Mouse (Mus musculus) heart, postnatal 0 days (tissue): Measurements from ENCODE around the gene Lrrc4. TPM values are rescaled to one million over a fixed set of nuclear protein-coding genes. Genes with fewer than 3 reads are reported as not detected.

Experiments used
- ATAC-seq: fragments of 200-750 bp; cut with Nextera tagmentation; 2 replicates; pipeline ENCODE4 v1.8.0; 2017; ENCODE audit warnings: low read depth, moderate number of reproducible peaks, moderate library complexity; ENCODE audit not compliant: insufficient read depth
- DNase-seq: peaks from one replicate; pipeline ENCODE4 v3.0.0-alpha.2; 2016; ENCODE audit warnings: low spot score
- H3K27ac ChIP-seq: fragments of 300-500 bp; sonication (generic); 2 replicates; pipeline ENCODE4 v1.5.1; 2014; ENCODE audit warnings: low read depth, mild to moderate bottlenecking
- H3K27me3 ChIP-seq: fragments of 300-500 bp; sonication (generic); 2 replicates; pipeline ENCODE4 v1.6.1; 2014; ENCODE audit warnings: low read length, mixed read lengths; ENCODE audit not compliant: control insufficient read depth, insufficient read depth
- H3K36me3 ChIP-seq: fragments of 300-500 bp; sonication (generic); replicated peaks from 2 replicates; pipeline ENCODE4 v1.6.1; 2014; ENCODE audit warnings: low read length, mixed read lengths; ENCODE audit not compliant: control insufficient read depth, insufficient read depth
- H3K4me1 ChIP-seq: fragments of 300-500 bp; sonication (generic); 2 replicates; pipeline ENCODE4 v1.6.1; 2014; ENCODE audit warnings: antibody characterized with exemption; ENCODE audit not compliant: control insufficient read depth, insufficient read depth
- H3K4me2 ChIP-seq: fragments of 300-500 bp; sonication (generic); 2 replicates; pipeline ENCODE4 v1.6.1; 2014; ENCODE audit warnings: low read depth, mild to moderate bottlenecking, low read length, moderate library complexity
- H3K4me3 ChIP-seq: fragments of 300-500 bp; sonication (generic); 2 replicates; pipeline ENCODE4 v1.5.1; 2014; ENCODE audit warnings: low read depth, low read length
- H3K9ac ChIP-seq: fragments of 300-500 bp; sonication (generic); replicated peaks from 2 replicates; pipeline ENCODE4 v1.6.1; 2014; ENCODE audit warnings: low read depth, low read length, mixed read lengths
- H3K9me3 ChIP-seq: fragments of 300-500 bp; sonication (generic); replicated peaks from 2 replicates; pipeline ENCODE4 v1.6.1; 2016; ENCODE audit warnings: low read length; ENCODE audit not compliant: control insufficient read depth
- CTCF ChIP-seq: IDR thresholded peaks from 2 replicates; pipeline ENCODE4 v1.5.1; 2016; ENCODE audit warnings: antibody characterized with exemption, control low read depth, low read depth
- EP300 ChIP-seq: IDR thresholded peaks from 2 replicates; pipeline ENCODE4 v1.6.1; 2016; ENCODE audit warnings: antibody characterized with exemption, low read depth
- WGBS: fragments of 180-500 bp; shearing (Covaris S2); extraction: QIAGEN DNeasy Blood & Tissue Kit; methylation state at CpG from one replicate; pipeline ENCODE4 v1.1.7; 2014; 5-methylcytosine and 5-hydroxymethylcytosine counted together
- polyA plus RNA-seq: library from polyadenylated mRNA; unstranded; fragments of >200 nt; fragmentation: Nextera tagmentation; extraction: Ambion mirVana; gene quantifications from 2 replicates; pipeline ENCODE4 v1.2.1, GENCODE M21; 2015
- total RNA-seq: library from RNA; depleted of rRNA; stranded (reverse); fragments of >200 nt; gene quantifications from 2 replicates; pipeline ENCODE4 v1.2.3, GENCODE M21; 2014; ENCODE audit warnings: low replicate concordance

Gene Lrrc4
- total and polyA plus RNA-seq, 2 experiments from 2014 or later = 0.12 to 1.8 TPM

DNA sequence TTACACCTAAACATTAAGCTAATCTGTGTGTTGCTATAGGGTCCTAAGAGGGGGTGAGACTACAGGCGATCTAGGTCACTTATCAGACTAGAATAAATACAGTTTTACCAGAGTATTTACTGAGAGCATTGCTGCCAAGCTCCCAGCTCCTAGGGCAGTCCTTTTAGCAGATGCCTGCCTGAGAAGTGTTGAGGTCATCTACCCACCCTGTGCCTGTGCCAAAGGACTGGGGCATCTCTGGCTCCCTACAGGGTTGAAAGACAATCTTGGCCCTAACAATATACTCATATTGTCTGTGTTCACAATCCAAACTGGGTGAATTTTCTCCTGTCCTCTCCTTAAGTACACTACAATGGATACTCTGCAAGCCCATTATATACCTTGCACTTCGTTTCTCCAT is 16.7 kb downstream of the Lrrc4 start:
- Histone ChIP-seq H3K36me3 (no peaks in the 10 kb centered on the region), H3K4me1 (peaks cover 8% of the 10 kb centered on the region; the same call in 1 of the 2 replicates), H3K4me3 (no peak overlapping the region), H3K4me2 (no peak overlapping the region), H3K27ac (no peak overlapping the region), H3K9me3 (no peaks in the 10 kb centered on the region), H3K9ac (no peak overlapping the region), H3K27me3 (no peaks in the 10 kb centered on the region)
- WGBS = 74% methylated on average over 2 of the region's 2 CpGs
- ATAC-seq (no peak), DNase-seq (no peak)
- TF ChIP-seq EP300 = no peak
- no peak for TF ChIP-seq CTCF

DNA sequence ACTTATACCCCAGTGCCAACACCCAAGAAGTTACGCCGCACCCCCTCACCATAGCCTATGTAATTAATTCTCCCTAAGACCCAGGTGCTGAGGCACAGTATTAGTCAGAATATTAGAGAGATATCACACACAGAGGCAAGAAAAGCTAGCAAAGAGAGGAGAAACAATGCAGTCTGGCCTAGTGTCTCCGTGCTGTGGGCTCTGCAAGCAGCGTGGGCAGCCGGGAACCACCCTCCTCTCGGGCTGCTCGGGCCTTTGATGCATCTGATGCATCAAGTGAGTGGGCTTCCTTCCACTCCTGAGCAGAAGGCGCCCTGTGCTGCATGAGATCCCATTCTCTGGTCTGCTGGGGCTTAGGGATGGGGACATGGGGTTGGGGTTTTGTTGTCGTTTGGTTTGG is 18.5 kb downstream of the Lrrc4 start:
- H3K4me3 ChIP-seq = no peak overlapping the region
- TF ChIP-seq CTCF (no peak), EP300 (no peak)
- no peaks in the 10 kb centered on the region for H3K9me3 ChIP-seq
- no peak overlapping the region; the same call in 1 of the 2 replicates for H3K9ac ChIP-seq
- peaks cover 8% of the 10 kb centered on the region; the same call in 1 of the 2 replicates for H3K4me1 ChIP-seq
- no peak overlapping the region for H3K4me2 ChIP-seq
- WGBS = 87% methylated on average over 9 of the region's 9 CpGs
- H3K27me3 ChIP-seq = no peaks in the 10 kb centered on the region
- DNase-seq (no peak), ATAC-seq (no peak)
- H3K36me3 ChIP-seq = no peaks in the 10 kb centered on the region
- H3K27ac ChIP-seq = no peak overlapping the region

DNA sequence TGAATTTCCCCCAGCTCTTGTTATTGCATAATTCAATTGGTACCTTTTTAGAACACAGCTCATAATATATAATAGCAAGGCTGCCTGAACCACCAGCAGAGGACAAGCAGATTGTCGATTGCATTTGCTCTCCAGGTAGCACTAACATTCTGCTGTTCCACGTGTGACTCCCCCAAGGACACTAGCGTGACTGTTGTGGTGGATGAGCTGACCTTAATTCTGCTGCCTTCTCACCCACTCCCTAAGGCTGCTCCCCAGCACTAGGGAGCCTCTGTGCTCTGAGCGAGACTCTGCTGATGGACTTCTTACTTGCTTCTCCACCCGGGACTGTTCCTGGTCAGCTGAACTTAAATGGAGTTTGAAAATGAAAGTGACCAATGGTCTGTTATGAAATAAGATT is 26.8 kb downstream of the Lrrc4 start:
- Histone ChIP-seq H3K9me3 (no peaks in the 10 kb centered on the region), H3K27ac (no peak overlapping the region), H3K27me3 (no peaks in the 10 kb centered on the region), H3K9ac (no peak overlapping the region), H3K4me3 (no peak overlapping the region), H3K4me1 (no peaks in the 10 kb centered on the region), H3K36me3 (no peaks in the 10 kb centered on the region), H3K4me2 (no peak overlapping the region)
- no peak for TF ChIP-seq EP300
- TF ChIP-seq CTCF = no peak
- no peak for DNase-seq
- ATAC-seq = no peak
- 91% methylated on average over 5 of the region's 5 CpGs for WGBS

DNA sequence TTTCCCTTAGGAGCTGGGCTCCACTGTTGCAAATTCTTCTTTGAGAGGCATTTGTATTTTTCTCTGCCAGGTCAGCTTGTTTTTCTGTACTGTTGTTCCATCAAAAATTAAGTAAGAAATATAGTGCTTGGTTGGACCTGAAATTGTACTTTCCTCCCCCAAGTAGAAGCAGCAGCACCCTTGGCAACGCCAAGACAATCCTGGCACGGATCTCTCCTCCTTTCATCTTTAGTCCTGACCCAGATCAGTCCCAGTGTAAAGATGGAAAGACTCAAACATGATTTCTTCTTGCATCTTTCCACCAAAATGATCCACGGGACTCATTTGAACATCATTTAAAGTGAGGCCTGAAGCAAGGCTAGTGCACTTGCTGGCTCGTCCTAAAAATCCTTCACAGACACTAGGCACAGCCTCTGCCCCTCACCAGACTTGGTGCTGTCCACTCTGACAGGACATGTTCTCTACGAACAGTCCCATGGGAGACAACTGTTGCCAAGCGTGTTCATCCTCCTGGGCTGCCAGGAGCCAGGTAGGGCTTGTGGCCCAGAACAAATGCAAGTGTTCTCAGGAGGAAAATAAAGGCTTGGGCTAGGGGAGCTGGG is 27.8 kb downstream of the Lrrc4 start:
- no peak for ATAC-seq
- Histone ChIP-seq H3K4me1 (no peaks in the 10 kb centered on the region), H3K27ac (no peak overlapping the region), H3K9me3 (no peaks in the 10 kb centered on the region), H3K9ac (no peak overlapping the region), H3K36me3 (no peaks in the 10 kb centered on the region), H3K27me3 (no peaks in the 10 kb centered on the region), H3K4me3 (no peak overlapping the region), H3K4me2 (no peak overlapping the region)
- no peak for DNase-seq
- TF ChIP-seq CTCF (no peak), EP300 (no peak)
- 87% methylated on average over 6 of the region's 6 CpGs for WGBS

DNA sequence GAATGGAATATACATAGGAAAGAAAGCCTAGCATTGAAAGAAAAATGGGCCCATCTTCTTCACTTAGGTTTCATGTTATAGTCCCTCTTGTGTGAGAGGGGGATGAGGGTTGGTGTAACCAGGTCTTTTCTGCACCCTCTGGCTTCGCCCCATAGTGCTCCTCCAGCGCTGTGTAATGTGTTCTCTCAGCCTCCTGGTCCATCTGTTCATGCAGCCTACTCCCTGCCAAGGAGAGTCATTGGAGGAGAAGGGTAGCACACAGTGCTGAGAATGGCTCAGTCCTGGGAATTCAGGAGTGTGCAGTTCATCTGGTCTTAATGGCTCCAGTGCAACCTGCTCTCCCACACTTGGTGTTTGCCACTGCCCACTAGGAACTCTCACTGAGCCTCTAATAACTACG is 30.6 kb downstream of the Lrrc4 start:
- no peaks in the 10 kb centered on the region for H3K9me3 ChIP-seq
- H3K36me3 ChIP-seq = peaks cover 8% of the 10 kb centered on the region
- no peak overlapping the region for H3K4me3 ChIP-seq
- WGBS = 81% methylated on average over 3 of the region's 3 CpGs
- no peaks in the 10 kb centered on the region for H3K4me1 ChIP-seq
- H3K27me3 ChIP-seq = no peaks in the 10 kb centered on the region
- no peak overlapping the region for H3K9ac ChIP-seq
- ATAC-seq = no peak
- TF ChIP-seq CTCF (no peak), EP300 (no peak)
- no peak for DNase-seq
- H3K27ac ChIP-seq = no peak overlapping the region
- H3K4me2 ChIP-seq = no peak overlapping the region

DNA sequence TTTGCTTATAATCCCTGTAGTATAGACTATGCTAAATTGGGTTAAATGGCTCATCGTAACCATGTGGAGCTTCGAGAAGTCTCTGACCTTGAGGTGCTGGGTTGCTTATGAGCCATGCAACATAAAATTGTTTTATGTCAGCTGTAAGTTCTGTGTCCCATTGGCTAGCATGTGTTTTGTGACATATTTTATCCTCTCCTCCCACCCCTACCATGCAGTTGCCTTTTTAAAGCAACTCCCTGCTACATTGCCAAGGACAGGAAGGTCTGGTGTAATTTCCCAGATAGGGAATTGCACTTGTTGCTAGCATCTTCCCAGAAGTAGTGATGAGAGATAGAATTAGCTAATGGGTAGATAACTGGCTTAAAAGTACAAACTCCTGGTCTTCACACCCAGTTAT is 31.7 kb downstream of the Lrrc4 start:
- 93% methylated on average over 2 of the region's 2 CpGs for WGBS
- no peak overlapping the region for H3K4me3 ChIP-seq
- no peaks in the 10 kb centered on the region for H3K4me1 ChIP-seq
- no peak for DNase-seq
- H3K27me3 ChIP-seq = no peaks in the 10 kb centered on the region
- H3K27ac ChIP-seq = no peak overlapping the region
- H3K9me3 ChIP-seq = no peaks in the 10 kb centered on the region
- H3K9ac ChIP-seq = no peak overlapping the region
- H3K4me2 ChIP-seq = no peak overlapping the region
- no peak for TF ChIP-seq EP300
- peaks cover 14% of the 10 kb centered on the region for H3K36me3 ChIP-seq
- no peak for ATAC-seq
